Mouse (Mus musculus): Measurements from ENCODE around the gene Abcc6. TPM values are rescaled to one million over a fixed set of nuclear protein-coding genes. Genes with fewer than 3 reads are reported as not detected.
A peak's percentile ranks its signal among the peaks of the same experiment; 100 is the strongest.

Gene Abcc6
- total and polyA plus RNA-seq, 3 experiments = under 0.01 TPM; not detected in 2

DNA sequence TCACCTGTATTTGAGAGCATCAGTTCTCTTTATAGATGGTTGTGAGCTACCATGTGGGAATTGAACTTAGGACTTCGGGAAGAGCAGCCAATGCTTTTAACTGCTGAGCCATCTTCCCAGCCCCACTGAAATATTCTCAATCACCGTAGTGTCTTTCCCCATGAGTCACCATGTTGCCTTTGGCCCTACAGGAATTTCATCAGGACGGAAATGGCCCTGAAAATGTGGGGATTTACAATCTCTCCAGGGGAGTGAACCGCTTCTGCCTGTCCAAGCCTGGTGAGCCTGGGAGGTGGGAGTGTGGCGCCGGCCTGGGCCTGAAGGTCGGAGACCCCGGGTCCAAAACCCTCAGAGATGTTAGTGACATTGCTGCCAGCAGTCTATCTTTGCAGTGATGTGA, 30.6 kb upstream of the Abcc6 start:
- Histone ChIP-seq H3K4me3 (ENCODE audit: low read depth, low read length) (no peak overlapping the region), H3K36me3 (replicated peaks) (peaks cover 99% of the 10 kb centered on the region), H3K9me3 (replicated peaks) (no peaks in the 10 kb centered on the region), H3K4me1 (ENCODE audit: insufficient read depth, low read depth, low read length) (peaks cover 9% of the 10 kb centered on the region), H3K27me3 (ENCODE audit: insufficient read depth, low read length) (no peaks in the 10 kb centered on the region)
- ATAC-seq (ENCODE audit: extremely low read depth, insufficient number of reproducible peaks, low FRiP score, poor library complexity, severe bottlenecking) (no peak), DNase-seq (ENCODE audit: low spot score) (no peak)
- TF ChIP-seq CTCF (IDR thresholded peaks at IDR 0.05; ENCODE audit: low read depth, low read length) = no peak
- no peak for TF ChIP-seq POLR2AphosphoS5 (IDR thresholded peaks at IDR 0.05; ENCODE audit: insufficient replicate concordance, low read depth, low read length)

GRCm38 (mm10) chr7:46058882-46059281, 28.8 kb upstream of the Abcc6 start:
- ATAC-seq (ENCODE audit: extremely low read depth, insufficient number of reproducible peaks, low FRiP score, poor library complexity, severe bottlenecking) = no peak
- H3K27me3 ChIP-seq (ENCODE audit: insufficient read depth, low read length) = no peaks in the 10 kb centered on the region
- TF ChIP-seq CTCF (IDR thresholded peaks at IDR 0.05; ENCODE audit: low read depth, low read length) = no peak
- no peak for TF ChIP-seq GATA1 (IDR thresholded peaks at IDR 0.05; ENCODE audit: borderline replicate concordance, low read length)
- TF ChIP-seq POLR2AphosphoS5 (IDR thresholded peaks at IDR 0.05; ENCODE audit: insufficient replicate concordance, low read depth, low read length) = no peak
- no peak for TF ChIP-seq GATA2 (IDR thresholded peaks at IDR 0.05; ENCODE audit: borderline replicate concordance, low read depth, low read length)
- no peak for TF ChIP-seq TAL1 (conservative IDR thresholded peaks at IDR 0.05; ENCODE audit: low read depth, low read length)
- H3K36me3 ChIP-seq (replicated peaks) = peaks cover 100% of the 10 kb centered on the region
- peaks cover 9% of the 10 kb centered on the region for H3K4me1 ChIP-seq (ENCODE audit: insufficient read depth, low read depth, low read length)
- no peaks in the 10 kb centered on the region for H3K9me3 ChIP-seq (replicated peaks)
- no peak for DNase-seq (ENCODE audit: low spot score)
- H3K4me3 ChIP-seq (ENCODE audit: low read depth, low read length) = no peak overlapping the region

DNA sequence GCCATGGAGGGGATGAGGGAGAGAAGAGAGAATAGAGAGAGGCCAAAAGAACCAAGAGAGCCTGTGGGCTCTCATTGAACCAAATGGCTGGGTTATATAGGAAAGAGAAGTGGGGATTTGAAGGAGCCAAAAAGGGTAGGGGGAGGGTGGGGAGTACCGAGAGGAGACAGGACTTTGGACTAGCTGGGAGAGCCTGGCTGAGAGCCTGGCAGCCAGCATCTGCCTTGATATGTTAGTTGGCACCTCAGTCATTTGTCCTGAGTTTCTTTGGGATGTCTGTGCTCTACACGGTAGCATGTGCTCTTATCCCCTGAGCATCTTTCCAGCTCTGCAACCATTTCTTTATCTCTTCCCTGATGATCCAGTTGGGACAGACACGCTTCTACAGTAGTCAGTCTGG, 23.5 kb upstream of the Abcc6 start:
- no peak for TF ChIP-seq TAL1 (conservative IDR thresholded peaks at IDR 0.05; ENCODE audit: low read depth, low read length)
- no peak for TF ChIP-seq CTCF (IDR thresholded peaks at IDR 0.05; ENCODE audit: low read depth, low read length)
- no peak for TF ChIP-seq GATA1 (IDR thresholded peaks at IDR 0.05; ENCODE audit: borderline replicate concordance, low read length)
- no peak for TF ChIP-seq GATA2 (IDR thresholded peaks at IDR 0.05; ENCODE audit: borderline replicate concordance, low read depth, low read length)
- ATAC-seq (ENCODE audit: extremely low read depth, insufficient number of reproducible peaks, low FRiP score, poor library complexity, severe bottlenecking) = no peak
- Histone ChIP-seq H3K4me3 (ENCODE audit: low read depth, low read length) (no peak overlapping the region), H3K36me3 (replicated peaks) (peaks cover 95% of the 10 kb centered on the region), H3K27me3 (ENCODE audit: insufficient read depth, low read length) (no peaks in the 10 kb centered on the region), H3K9me3 (replicated peaks) (no peaks in the 10 kb centered on the region), H3K4me1 (ENCODE audit: insufficient read depth, low read depth, low read length) (peaks cover 3% of the 10 kb centered on the region)
- no peak for DNase-seq (ENCODE audit: low spot score)

- ATAC-seq (ENCODE audit: extremely low read depth, insufficient number of reproducible peaks, low FRiP score, poor library complexity, severe bottlenecking) (no peak), DNase-seq (ENCODE audit: low spot score) (no peak)
- no peaks in the 10 kb centered on the region; the same call in 1 of the 2 replicates for H3K4me1 ChIP-seq (ENCODE audit: insufficient read depth, low read depth, low read length)
- TF ChIP-seq GATA2 (IDR thresholded peaks at IDR 0.05; ENCODE audit: borderline replicate concordance, low read depth, low read length) (no peak), POLR2AphosphoS5 (IDR thresholded peaks at IDR 0.05; ENCODE audit: insufficient replicate concordance, low read depth, low read length) (no peak), GATA1 (IDR thresholded peaks at IDR 0.05; ENCODE audit: borderline replicate concordance, low read length) (no peak), CTCF (IDR thresholded peaks at IDR 0.05; ENCODE audit: low read depth, low read length) (peak; percentile 20; the same call in 1 of the 2 replicates)
- H3K9me3 ChIP-seq (replicated peaks) = no peaks in the 10 kb centered on the region
- peaks cover 95% of the 10 kb centered on the region for H3K36me3 ChIP-seq (replicated peaks)
- no peak overlapping the region for H3K4me3 ChIP-seq (ENCODE audit: low read depth, low read length)
- H3K27me3 ChIP-seq (ENCODE audit: insufficient read depth, low read length) = no peaks in the 10 kb centered on the region
These were observed 22.2 kb upstream of the Abcc6 start for GRCm38 (mm10) chr7:46052161-46052821.

- no peaks in the 10 kb centered on the region for H3K9me3 ChIP-seq (replicated peaks)
- TF ChIP-seq GATA2 (IDR thresholded peaks at IDR 0.05; ENCODE audit: borderline replicate concordance, low read depth, low read length) = no peak
- no peaks in the 10 kb centered on the region for H3K27me3 ChIP-seq (ENCODE audit: insufficient read depth, low read length)
- peaks cover 20% of the 10 kb centered on the region for H3K4me1 ChIP-seq (ENCODE audit: insufficient read depth, low read depth, low read length)
- H3K4me3 ChIP-seq (ENCODE audit: low read depth, low read length) = no peak overlapping the region
- peaks cover 93% of the 10 kb centered on the region for H3K36me3 ChIP-seq (replicated peaks)
- no peak for DNase-seq (ENCODE audit: low spot score)
- no peak for ATAC-seq (ENCODE audit: extremely low read depth, insufficient number of reproducible peaks, low FRiP score, poor library complexity, severe bottlenecking)
These were observed 19.9 kb upstream of the Abcc6 start for GRCm38 (mm10) chr7:46049981-46050380.

- H3K27me3 ChIP-seq (ENCODE audit: insufficient read depth, low read length) = no peaks in the 10 kb centered on the region
- H3K4me3 ChIP-seq (ENCODE audit: low read depth, low read length) = no peak overlapping the region
- DNase-seq (ENCODE audit: low spot score) (no peak), ATAC-seq (ENCODE audit: extremely low read depth, insufficient number of reproducible peaks, low FRiP score, poor library complexity, severe bottlenecking) (no peak)
- peaks cover 93% of the 10 kb centered on the region for H3K36me3 ChIP-seq (replicated peaks)
- TF ChIP-seq CTCF (IDR thresholded peaks at IDR 0.05; ENCODE audit: low read depth, low read length) (no peak), POLR2AphosphoS5 (IDR thresholded peaks at IDR 0.05; ENCODE audit: insufficient replicate concordance, low read depth, low read length) (no peak), GATA2 (IDR thresholded peaks at IDR 0.05; ENCODE audit: borderline replicate concordance, low read depth, low read length) (no peak), TAL1 (conservative IDR thresholded peaks at IDR 0.05; ENCODE audit: low read depth, low read length) (no peak), GATA1 (IDR thresholded peaks at IDR 0.05; ENCODE audit: borderline replicate concordance, low read length) (no peak)
- peaks cover 23% of the 10 kb centered on the region for H3K4me1 ChIP-seq (ENCODE audit: insufficient read depth, low read depth, low read length)
- no peaks in the 10 kb centered on the region for H3K9me3 ChIP-seq (replicated peaks)
These were observed 17.9 kb upstream of the Abcc6 start for GRCm38 (mm10) chr7:46047873-46048562.
